Mouse (Mus musculus) urinary bladder, postnatal 10 days (tissue): Measurements from ENCODE around the gene Mrps36.
"Not testable (repeated sequence)": the region's sequence is repeated elsewhere in the genome, so short reads cannot be mapped to it uniquely, and the experiment has no call there.

Experiments used
- DNase-seq: peaks from one replicate; pipeline ENCODE4 v3.0.0; 2022; ENCODE audit warnings: low spot score

Mrps36 gene

GRCm38 (mm10) chr13:100744036-100744744, at the start of gene Mrps36:
Gene Mrps36, minus strand, starts transcription at chr13:100744659.
- peak; percentile 61 for DNase-seq

GRCm38 (mm10) chr13:100789083-100789482, 44.6 kb upstream of the Mrps36 start:
- DNase-seq: no peak

- DNase-seq: not testable (repeated sequence)
These were observed 43.6 kb upstream of the Mrps36 start for GRCm38 (mm10) chr13:100788057-100788456.

DNA sequence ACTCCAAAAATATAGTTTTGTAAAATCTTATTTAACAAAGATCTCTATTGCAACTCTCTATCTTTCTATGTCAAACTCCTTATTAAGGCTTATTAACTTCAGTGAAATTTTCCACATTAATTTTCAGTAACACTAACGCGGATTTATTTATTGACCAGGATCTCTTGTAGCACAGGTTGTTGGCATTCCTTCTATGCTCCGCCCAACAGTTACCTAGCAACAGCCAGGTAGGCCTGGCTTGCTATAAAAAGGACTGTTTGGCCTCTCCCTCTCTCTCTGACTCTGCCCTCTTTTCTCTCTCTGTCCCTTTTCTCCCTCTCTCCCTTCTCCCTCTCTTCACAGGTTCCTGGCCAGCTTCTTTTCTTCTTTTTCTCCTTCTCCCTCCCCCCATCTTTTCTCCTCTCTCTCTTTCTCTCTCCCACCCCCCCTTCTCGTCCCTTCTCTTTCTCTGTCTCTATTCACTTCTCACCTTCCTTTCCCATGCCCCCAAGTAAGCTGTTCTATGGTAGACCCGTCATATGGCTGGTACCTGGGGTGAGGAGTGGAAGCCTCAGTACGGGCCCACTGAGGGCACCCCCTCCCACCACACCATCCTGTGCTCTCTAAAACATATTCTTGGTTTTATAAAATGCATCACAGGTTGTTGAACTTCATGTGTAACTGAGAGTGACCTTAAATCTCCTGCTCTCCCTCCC, 43.0 kb upstream of the Mrps36 start:
- no peak for DNase-seq

DNA sequence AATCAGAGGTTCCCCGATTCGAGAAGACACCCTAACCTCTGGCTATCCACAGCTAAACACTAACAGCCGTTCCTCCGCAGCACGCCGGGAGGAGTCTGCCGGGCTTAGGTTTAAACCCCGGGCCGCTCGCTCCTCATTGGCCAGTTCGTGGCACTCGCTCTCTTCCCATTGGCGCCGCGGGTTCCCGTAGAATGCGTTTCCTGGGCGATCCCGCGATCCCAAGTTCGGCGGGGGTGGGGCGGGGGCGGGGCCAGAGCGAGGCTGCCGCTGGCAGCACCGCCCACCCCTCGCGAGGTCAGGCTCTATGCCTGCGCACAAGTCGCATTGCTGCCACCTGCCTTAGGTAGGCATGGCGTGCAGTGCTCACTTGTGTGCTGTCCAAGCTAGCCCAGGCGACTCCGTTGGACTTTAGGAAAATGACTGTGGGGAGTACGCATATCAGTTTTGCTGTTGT, 42.0 kb upstream of the Mrps36 start, which contains the start of gene Ccnb1:
Gene Ccnb1, minus strand, starts transcription at position 157 of the 454 bp plus-strand sequence.
- DNase-seq: peak; percentile 73

- no peak for DNase-seq
These were observed 41.5 kb upstream of the Mrps36 start for GRCm38 (mm10) chr13:100785806-100786413.

DNA sequence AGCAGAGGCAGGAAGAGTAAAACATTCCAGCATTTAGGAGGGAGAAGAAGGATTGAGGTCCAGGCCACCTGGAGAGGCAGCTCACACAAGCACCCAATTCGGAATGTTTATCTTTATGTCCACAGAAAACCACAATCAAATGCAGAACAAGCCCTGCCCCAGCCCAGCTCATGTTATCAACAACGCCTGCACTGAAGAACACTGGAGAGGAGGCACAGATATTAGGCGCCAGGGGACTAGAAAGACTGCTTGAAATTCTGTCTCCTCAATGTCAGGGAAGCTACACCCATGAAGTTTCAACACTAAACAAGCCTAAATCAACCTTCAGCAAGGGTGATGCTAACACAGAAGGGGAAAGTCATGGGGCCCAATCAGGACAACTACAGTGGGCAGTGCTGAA, 33.0 kb upstream of the Mrps36 start:
- no peak for DNase-seq

- DNase-seq: no peak
These were observed 32.3 kb upstream of the Mrps36 start for GRCm38 (mm10) chr13:100776710-100777109.

- no peak for DNase-seq
These were observed 31.6 kb upstream of the Mrps36 start for GRCm38 (mm10) chr13:100776056-100776419.

DNA sequence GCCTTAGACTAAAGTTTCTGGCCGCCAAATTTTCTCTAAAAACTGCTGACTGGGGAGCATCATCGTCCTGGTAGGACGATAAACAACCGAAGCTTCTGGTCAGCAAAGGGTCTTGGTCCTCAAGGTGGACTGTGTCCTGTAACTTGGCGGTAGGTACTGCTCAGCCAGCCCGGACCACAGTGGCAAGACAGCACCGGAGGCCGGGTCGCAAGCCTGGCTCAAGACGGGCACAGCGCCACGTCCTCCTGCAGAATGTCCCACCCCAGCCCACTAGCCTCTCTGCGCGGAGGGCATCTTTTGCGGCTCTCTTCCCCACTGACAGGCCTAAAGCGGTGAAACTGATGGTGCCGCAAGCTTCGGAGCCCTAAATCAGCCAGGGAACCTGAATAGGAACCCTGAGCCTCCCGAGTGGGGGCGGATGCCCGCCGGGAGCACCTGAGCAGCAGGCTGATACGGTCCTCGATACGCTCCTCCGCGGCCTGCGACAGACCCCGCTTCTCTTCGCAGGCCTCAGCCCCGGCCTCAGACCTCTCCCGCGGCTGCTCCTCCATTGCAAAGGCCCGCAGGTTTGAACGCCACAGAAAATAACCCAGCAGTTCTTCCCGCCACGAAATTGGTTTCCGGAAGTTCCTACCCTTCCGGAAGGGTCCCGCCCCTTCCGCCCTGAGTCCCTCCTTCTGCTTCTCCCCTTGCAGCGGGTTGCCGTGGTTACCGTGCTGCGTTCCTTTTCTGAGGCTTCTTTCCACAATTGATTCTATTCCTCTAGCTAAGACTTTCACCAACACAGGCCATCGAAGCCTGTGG, 31.0 kb upstream of the Mrps36 start, which contains the start of gene Cenph:
Gene Cenph, minus strand, starts transcription at position 648 of the 804 bp plus-strand sequence.
- DNase-seq: peak; percentile 29

- DNase-seq: no peak
These were observed 30.2 kb upstream of the Mrps36 start for GRCm38 (mm10) chr13:100774704-100775103.

GRCm38 (mm10) chr13:100755329-100755728, 10.9 kb upstream of the Mrps36 start:
- DNase-seq: no peak

DNA sequence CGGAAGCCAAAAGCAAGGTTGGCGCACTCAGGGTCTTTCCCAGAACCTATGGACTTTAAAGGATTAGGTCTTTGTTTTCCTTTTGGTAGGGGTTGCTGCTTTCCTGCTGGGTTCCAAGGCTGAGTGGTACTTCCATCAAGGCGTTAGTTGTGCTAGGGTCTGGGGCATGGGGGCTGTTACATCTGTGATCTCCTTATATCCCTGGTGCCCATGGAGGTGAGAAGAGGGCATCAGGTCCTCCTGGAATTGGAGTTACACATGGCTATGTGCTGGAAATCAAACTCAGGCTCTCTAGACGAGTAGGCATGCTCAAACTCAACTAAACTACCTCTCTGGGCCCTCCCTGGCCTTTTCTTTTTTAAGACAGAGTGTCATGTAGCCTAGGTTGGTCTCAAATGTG, 9.7 kb upstream of the Mrps36 start:
- DNase-seq: no peak

DNA sequence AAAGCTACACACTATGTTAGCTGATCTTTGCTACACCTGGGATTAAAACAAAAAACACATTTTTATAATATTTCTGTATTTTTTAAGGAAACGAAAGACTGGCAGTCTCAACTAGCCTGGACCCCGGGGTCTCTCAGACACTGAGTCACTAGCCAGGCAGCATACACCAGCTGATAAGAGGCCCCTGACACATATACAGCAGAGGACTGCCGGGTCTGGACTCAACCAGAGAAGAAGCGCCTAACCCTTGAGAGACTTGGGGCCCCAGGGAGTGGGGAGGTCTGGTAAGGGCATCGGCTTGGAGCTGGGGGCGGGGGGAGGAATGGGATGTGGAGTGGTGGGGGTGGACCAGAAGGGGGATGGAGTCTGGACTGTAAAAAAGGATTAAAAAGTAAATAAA, 8.6 kb upstream of the Mrps36 start:
- DNase-seq: no peak

DNA sequence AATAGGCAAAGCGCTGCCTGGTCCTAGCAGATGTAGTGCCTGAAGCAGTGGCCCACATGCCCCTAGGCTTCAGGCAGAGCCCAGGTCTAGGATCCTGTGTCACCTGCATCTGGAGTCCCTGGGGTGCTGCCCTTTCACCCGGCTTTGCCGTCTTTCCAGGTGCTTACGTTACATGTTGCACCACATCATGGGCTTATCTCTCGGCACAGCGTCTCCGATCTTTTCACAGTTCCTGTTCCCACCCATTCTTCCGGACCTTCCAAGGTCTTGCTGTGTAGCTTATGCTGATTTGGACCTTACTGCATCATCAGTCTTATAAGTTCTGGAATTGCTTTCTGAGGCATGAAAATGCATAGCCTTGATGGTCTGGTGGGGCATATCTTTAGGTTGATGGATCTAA, 8.1 kb upstream of the Mrps36 start:
- no peak for DNase-seq

GRCm38 (mm10) chr13:100751402-100751801, 6.9 kb upstream of the Mrps36 start:
- no peak for DNase-seq

DNA sequence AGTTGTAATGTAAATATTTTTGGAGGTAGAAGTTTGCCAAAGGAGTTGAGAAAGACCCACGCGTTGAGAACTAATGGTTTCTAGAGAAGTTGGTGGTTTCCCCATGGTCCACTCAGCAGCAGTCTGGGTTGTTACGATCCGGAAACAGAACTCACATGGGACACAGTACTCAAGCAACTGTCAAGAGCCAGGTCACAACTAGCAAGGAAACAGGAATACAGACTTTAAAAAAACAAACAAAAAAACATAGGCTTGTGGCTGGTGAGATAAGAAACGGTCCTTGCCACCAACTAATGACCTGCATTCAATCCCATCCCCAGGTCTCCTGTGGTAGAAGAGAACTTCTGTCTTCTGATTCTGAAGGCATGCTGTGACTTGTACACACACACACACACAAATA, 6.3 kb upstream of the Mrps36 start:
- DNase-seq: no peak

- DNase-seq: no peak
These were observed 4.2 kb upstream of the Mrps36 start for GRCm38 (mm10) chr13:100748638-100749037.

DNA sequence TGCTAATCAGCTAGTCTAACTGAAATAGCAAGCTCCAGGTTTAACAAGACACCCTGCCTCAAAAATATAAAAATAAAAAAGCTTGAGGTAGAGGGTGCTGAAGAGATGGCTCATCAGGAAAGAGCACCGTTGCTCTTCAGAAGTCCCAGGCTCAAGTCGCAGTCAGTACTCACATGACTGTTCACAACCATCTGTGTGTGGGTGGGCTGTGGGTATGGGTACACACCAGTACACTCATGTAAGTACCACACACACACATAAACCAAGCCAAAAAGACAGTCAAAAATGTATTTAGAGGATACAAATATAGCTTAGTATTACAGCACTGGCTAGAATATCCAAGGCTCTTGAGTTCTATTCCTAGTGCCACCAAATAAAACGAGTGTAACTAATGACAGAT, 1.6 kb upstream of the Mrps36 start:
- DNase-seq: no peak

DNA sequence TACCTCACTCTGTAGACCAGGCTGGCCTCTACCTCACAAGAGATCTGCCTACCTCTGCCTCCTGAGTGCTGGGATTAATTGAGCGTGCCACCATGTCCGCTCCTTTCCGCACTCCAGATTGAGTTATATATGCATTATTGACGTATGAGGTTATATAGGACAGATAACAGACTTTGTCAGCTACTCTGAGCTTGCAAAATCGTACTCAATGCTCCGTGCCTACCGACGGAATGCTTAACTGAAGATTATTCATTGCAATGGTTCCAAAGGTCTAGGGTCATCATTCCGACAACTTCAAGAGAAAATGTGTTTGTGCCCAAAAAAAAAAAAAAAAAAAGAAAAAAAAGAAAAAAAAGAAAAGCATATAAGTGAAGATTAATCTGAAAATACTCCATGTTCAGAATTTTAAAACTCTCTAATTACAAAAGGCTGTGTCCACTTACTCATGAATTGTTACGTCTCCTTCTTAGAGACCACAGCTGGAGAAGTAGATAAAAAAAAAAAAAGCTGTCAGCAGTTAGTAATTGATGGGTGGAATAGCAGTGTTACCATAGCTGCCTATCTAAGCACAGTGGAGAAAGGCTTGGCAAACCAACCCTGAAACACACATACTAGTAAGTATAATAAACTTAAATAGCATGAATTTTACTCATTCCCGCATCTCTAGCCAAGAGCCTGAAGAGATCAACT, 968 bp downstream of the Mrps36 start:
- no peak for DNase-seq

DNA sequence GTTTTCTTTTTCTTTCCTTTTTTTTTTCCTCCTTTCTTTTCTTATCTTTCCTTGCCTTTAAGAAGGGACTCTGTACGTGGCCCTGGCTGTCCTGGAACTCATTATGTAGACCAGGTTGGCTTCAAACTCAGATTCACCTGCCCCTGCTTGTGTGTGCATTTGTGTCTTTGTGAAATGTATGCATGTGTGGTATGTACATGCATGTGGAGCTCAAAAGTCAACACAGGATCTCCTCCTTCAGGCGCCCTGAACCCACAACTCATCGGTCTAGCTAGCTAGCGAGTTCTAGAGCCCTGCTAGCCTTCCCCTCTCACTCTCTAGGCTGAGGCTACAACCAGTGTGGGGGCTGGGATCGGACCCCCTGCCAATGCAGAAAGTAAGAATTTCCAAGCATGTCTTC, 1.6 kb downstream of the Mrps36 start:
- DNase-seq: no peak

- no peak for DNase-seq
These were observed 11.7 kb downstream of the Mrps36 start for GRCm38 (mm10) chr13:100732756-100733155.
